ENCODE assay signal across 11 mouse cellular contexts in the genomic region with DNA sequence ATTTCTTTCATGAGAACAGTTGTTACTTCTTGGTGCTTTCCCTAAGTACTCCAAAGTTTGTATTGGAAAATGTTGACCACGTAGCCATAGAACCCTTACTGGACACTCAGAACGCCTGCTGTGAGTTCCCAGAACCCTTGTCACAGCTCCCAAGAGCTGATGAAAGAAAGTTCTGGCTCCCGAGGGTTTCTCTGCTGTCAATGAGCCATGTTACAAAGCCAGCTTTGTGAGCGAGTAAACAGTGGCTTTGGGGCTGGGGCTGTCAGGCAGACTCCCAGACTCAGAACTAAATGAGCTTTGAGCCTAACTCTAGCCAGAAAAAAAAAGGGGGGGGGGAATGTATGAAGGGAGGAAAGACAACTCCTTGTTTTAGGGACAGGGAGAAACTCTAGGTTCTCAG.
DNase-seq lines count a peak whose midpoint lies in the region; ATAC-seq and TF ChIP-seq lines count a peak whose summit lies in the region.
"Had no signal": no experiment of that assay in that cellular context is flagged by ENCODE, and none has a peak within 500 bp of the region (broad histone marks: within the 10 kb centered on the region; RNA-seq: fewer than 3 reads in every experiment).

No protein-coding gene starts in this region.

- DNase-seq in embryo, embryonic 10.5 days (ENCODE audit: low spot score), result peak; percentile 22
- DNase-seq in embryo, embryonic 10 days (ENCODE audit: low spot score), result no peak
- DNase-seq in layer of hippocampus, adult 11-12 months (ENCODE audit: low spot score), result peak; percentile 40
- DNase-seq in layer of hippocampus, adult 9-10 months (ENCODE audit: low spot score), result no peak
- DNase-seq in brain, embryonic 14.5 days (ENCODE audit: low read depth), result peak; percentile 79
- DNase-seq in left cerebral cortex, postnatal 4 days, result peak; percentile 14
- no peak for DNase-seq in testis, postnatal 14 days (ENCODE audit: low spot score)
- DNase-seq: cerebellum, adult 9-10 months; thymus, postnatal 36 days had no signal

- no peak for TF ChIP-seq POLR2A in brain, embryonic 14.5 days (IDR thresholded peaks at IDR 0.05; ENCODE audit: borderline replicate concordance, extremely low read depth, insufficient read depth, insufficient read length, poor library complexity, severe bottlenecking)

- TF ChIP-seq CTCF in brain, embryonic 14.5 days (IDR thresholded peaks at IDR 0.05; ENCODE audit: borderline replicate concordance, extremely low read depth, insufficient read depth, insufficient read length), result no peak

- no peak for ATAC-seq in CD4-positive, CD25-positive, alpha-beta regulatory T cell, adult 4 months
- ATAC-seq: intestine, postnatal 0 days had no signal

- intact Hi-C loops in left cerebral cortex, postnatal 4 days (cut with DNase I), result no loop called here

Comparison
In these comparisons a context has a peak if more than half of its experiments do, and no peak if none do; other contexts are left out.
1. DNase-seq: peak in embryo, embryonic 10.5 days (single experiment), layer of hippocampus, adult 11-12 months (single experiment), brain, embryonic 14.5 days (single experiment) and left cerebral cortex, postnatal 4 days (single experiment); none in embryo, embryonic 10 days (single experiment), layer of hippocampus, adult 9-10 months (single experiment) and testis, postnatal 14 days (single experiment).